Mouse (Mus musculus) 416B (cell line): Measurements from ENCODE around the gene Mup20.
"Not testable (repeated sequence)": the region's sequence is repeated elsewhere in the genome, so short reads cannot be mapped to it uniquely, and the experiment has no call there.

ENCODE experiments used
- DNase-seq: peaks from one replicate; pipeline ENCODE4 v3.0.0; 2011; ENCODE audit warnings: low read depth

The Mup20 gene

DNA sequence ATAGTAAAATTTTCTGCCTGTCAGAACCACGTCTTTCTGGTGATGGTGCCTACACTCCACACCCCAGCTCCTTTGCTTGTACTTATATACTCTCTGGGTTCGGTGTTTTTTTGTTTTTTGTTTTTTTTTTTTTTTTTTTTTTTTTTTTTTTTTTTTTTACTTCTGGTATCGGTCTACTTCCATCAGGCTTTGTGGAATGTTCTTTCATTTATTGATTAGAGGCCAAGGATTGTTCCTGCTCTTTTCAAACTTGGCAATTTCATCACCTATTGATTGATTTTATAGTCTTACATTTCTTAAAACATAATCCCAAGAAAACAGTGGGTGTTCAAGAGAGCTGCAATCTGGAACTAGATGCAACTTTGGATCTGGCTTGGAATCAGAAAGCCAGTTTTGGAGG, at the start of gene Mup20:
Gene Mup20, minus strand, starts transcription at position 101 of the 400 bp plus-strand sequence.
- DNase-seq: not testable (repeated sequence)

DNA sequence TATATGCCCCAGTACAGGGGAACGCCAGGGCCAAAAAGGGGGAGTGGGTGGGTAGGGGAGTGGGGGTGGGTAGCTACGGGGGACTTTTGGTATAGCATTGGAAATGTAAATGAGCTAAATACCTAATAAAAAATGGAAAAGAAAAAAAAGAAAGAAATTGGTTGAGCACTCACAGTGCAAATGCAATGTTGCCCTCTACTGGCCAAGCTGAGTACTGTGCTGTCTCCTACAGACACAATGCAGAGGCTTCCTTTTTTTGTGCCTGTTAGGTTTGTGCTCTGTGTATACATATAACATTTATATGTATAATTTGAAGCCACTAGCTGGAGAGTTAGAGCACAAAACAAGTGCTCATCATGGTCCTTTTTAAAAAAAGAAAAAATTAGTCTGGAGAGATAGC, 49.4 kb upstream of the Mup20 start:
- DNase-seq: peak; percentile 51

DNA sequence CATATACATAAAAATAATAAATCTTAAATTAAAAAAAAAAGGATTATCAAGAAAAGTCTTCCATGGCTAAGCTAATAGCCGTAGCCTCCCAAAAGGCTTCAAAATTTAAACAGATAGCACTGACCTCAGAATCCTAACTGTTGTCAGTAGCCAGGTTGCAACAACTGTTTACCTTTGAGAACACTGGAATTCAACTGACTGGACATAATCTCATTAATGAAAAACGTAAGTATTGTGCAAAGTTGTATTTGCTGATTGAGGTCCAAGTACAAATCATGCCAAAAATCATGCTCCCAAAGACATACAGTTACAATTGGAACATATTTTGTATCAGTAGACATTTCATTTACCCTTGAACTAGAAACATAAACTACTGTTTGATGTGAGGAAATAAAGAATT, 34.0 kb upstream of the Mup20 start:
- no peak for DNase-seq

- DNase-seq: no peak
These were observed 33.3 kb upstream of the Mup20 start, which contains the start of gene Mup3 for GRCm38 (mm10) chr4:62087241-62087640. TSS of gene Mup3 (minus strand) at chr4:62087342.

DNA sequence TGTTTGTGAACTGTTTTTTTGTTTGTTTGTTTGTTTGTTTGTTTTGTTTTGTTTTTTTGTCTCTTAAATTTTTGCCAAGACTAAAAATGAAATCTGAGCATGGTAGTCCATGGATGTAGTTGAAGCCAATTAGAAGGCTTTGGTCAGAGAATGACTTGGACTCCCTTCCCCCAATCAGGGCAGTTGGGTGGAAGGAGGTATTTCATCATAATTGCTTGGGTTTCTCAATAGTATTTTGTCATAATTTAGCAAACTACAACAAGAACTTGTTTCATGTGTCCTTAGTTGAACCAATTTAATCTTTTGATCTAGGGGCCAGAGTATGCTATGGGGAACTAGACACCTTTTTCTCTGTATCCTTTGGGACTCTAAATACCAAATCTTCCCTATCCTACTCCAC, 28.8 kb upstream of the Mup20 start:
- peak; percentile 61 for DNase-seq

- DNase-seq: no peak
These were observed 21.2 kb upstream of the Mup20 start for GRCm38 (mm10) chr4:62075126-62075525.

GRCm38 (mm10) chr4:62054780-62055179, 822 bp upstream of the Mup20 start:
- DNase-seq: not testable (repeated sequence)

GRCm38 (mm10) chr4:62026281-62026680, 27.7 kb downstream of the Mup20 start:
- DNase-seq: no peak

- no peak for DNase-seq
These were observed 29.6 kb downstream of the Mup20 start for GRCm38 (mm10) chr4:62024256-62024959.

DNA sequence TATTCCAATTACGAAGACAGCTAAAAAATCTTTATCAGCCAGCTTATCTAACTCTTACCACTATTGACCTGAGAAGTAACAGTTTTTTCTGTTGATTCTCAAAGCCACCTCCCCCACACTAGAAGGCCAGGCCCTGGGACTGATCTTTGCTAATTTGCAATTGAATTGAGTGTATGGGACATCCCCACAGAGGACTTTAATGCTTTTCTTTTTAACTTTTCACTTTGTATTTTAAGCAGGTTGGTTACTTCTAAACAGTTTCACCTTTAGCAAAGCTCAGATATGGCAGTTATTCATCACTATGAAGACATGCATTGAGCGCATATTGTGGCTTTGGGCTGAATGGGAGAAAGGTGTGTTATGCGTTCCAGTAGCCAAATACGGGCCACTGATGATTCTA, 30.3 kb downstream of the Mup20 start:
- no peak for DNase-seq

DNA sequence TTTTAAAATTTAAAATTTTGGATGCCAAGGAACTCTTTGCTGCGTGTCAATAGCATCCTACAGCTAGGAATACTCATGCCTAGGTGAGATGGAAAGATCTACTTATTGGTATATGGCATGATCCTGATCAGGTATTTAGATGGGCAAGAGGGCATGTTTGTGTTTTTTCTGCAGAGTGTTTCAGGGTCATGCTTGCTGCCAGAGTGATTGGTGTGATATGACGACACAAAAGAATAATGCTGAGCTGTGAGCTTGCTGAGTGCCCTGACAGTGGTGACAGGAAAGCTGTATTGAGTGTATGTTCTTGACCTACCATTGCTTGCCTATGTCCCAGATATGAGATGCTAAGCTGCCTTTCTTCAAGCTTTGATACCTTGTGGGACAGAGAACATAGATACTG, 30.8 kb downstream of the Mup20 start:
- DNase-seq: no peak

GRCm38 (mm10) chr4:62020511-62020910, 33.4 kb downstream of the Mup20 start:
- DNase-seq: not testable (repeated sequence)
